Mouse (Mus musculus) MEL (cell line): Measurements from ENCODE around the gene Gm5868. TPM values are rescaled to one million over a fixed set of nuclear protein-coding genes. Genes with fewer than 3 reads are reported as not detected.
A peak's percentile ranks its signal among the peaks of the same experiment; 100 is the strongest.

ENCODE experiments used
- DNase-seq: peaks from one replicate; pipeline ENCODE4 v3.0.0; 2011; ENCODE audit warnings: low read depth, low spot score
- H3K27ac ChIP-seq: 2 replicates; pipeline ENCODE4 v1.5.1; 2012; ENCODE audit warnings: low read depth, mild to moderate bottlenecking, control low read depth, low read length, moderate library complexity; ENCODE audit not compliant: control insufficient read depth
- H3K27me3 ChIP-seq, 2 experiments: fragments of 150-350 bp in 1 of 2; sonication (generic) in 1 of 2; 2 replicates each; pipeline ENCODE4 v1.6.1; 2012; ENCODE audit warnings: low read length in 2 of 2, mild to moderate bottlenecking in 2 of 2, improper control_type of control experiment in 1 of 2, moderate library complexity in 1 of 2; ENCODE audit not compliant: insufficient read depth in 2 of 2, control insufficient read depth in 1 of 2
- H3K36me3 ChIP-seq, 2 experiments: 2 replicates each; pipeline ENCODE4 v1.6.1; 2012 to 2014; ENCODE audit warnings: low read length in 2 of 2, improper control_type of control experiment in 1 of 2, inconsistent platforms in 1 of 2, mild to moderate bottlenecking in 1 of 2; ENCODE audit not compliant: insufficient read depth in 2 of 2, control insufficient read depth in 1 of 2
- H3K4me1 ChIP-seq, 2 experiments: fragments of 150-350 bp in 1 of 2; sonication (generic) in 1 of 2; 2 replicates each; pipeline ENCODE4 v1.6.1; 2012; ENCODE audit warnings: low read length in 2 of 2, improper control_type of control experiment in 1 of 2, mild to moderate bottlenecking in 1 of 2; ENCODE audit not compliant: insufficient read depth in 2 of 2, control insufficient read depth in 1 of 2
- H3K4me3 ChIP-seq, 2 experiments: fragments of 150-350 bp in 1 of 2; sonication (generic) in 1 of 2; 2 replicates each; pipeline ENCODE4 v1.5.1; 2012; ENCODE audit warnings: low read depth in 2 of 2, low read length in 2 of 2, mild to moderate bottlenecking in 2 of 2, moderate library complexity in 2 of 2, control low read depth in 1 of 2, improper control_type of control experiment in 1 of 2; ENCODE audit not compliant: control insufficient read depth in 1 of 2, insufficient read depth in 1 of 2
- H3K79me2 ChIP-seq: 2 replicates; pipeline ENCODE4 v1.6.1; 2012; ENCODE audit warnings: mild to moderate bottlenecking, low read length, moderate library complexity; ENCODE audit not compliant: control insufficient read depth, poor library complexity, insufficient read depth
- H3K9ac ChIP-seq: 2 replicates; pipeline ENCODE4 v1.6.1; 2012; ENCODE audit warnings: low read depth, mild to moderate bottlenecking, control low read depth, low read length, moderate library complexity; ENCODE audit not compliant: control insufficient read depth, poor library complexity, severe bottlenecking
- H3K9me3 ChIP-seq: fragments of 150-350 bp; sonication (generic); replicated peaks from 2 replicates; pipeline ENCODE4 v1.6.1; 2012; ENCODE audit warnings: mild to moderate bottlenecking, low read length, improper control_type of control experiment, moderate library complexity; ENCODE audit not compliant: insufficient read depth
- BHLHE40 ChIP-seq: IDR thresholded peaks from 2 replicates; pipeline ENCODE4 v1.6.1; 2012; ENCODE audit warnings: low read depth, mild to moderate bottlenecking, inconsistent platforms, low read length, improper control_type of control experiment, borderline replicate concordance
- CHD2 ChIP-seq: IDR thresholded peaks from 2 replicates; pipeline ENCODE4 v1.6.1; 2011; ENCODE audit warnings: low read length, improper control_type of control experiment
- E2F4 ChIP-seq: IDR thresholded peaks from 2 replicates; pipeline ENCODE4 v1.6.1; 2011; ENCODE audit warnings: low read depth, low read length, improper control_type of control experiment, borderline replicate concordance
- ELF1 ChIP-seq: IDR thresholded peaks from 2 replicates; pipeline ENCODE4 v1.6.1; 2014; ENCODE audit warnings: low read depth, mild to moderate bottlenecking, inconsistent platforms, low read length, improper control_type of control experiment, moderate library complexity
- EP300 ChIP-seq, 2 experiments: IDR thresholded peaks; 2 replicates each; pipeline ENCODE4 v1.6.1; 2011; ENCODE audit warnings: improper control_type of control experiment in 2 of 2, low read length in 2 of 2, low read depth in 1 of 2, mild to moderate bottlenecking in 1 of 2
- ETS1 ChIP-seq: IDR thresholded peaks from 2 replicates; pipeline ENCODE4 v1.6.1; 2012; ENCODE audit warnings: low read depth, mild to moderate bottlenecking, inconsistent platforms, low read length, improper control_type of control experiment, moderate library complexity
- GATA1 ChIP-seq: IDR thresholded peaks from 2 replicates; pipeline ENCODE4 v1.6.1; 2011; ENCODE audit warnings: low read depth, low read length, improper control_type of control experiment
- HCFC1 ChIP-seq: IDR thresholded peaks from 2 replicates; pipeline ENCODE4 v1.6.1; 2012; ENCODE audit warnings: low read depth, mild to moderate bottlenecking, inconsistent platforms, low read length, improper control_type of control experiment, moderate library complexity
- KAT2A ChIP-seq: conservative IDR thresholded peaks from 2 replicates; pipeline ENCODE4 v1.6.1; 2012; ENCODE audit warnings: low read depth, low read length, improper control_type of control experiment, inconsistent platforms
- MAX ChIP-seq: IDR thresholded peaks from 2 replicates; pipeline ENCODE4 v1.6.1; 2011; ENCODE audit warnings: low read length, improper control_type of control experiment
- MAZ ChIP-seq: IDR thresholded peaks from 2 replicates; pipeline ENCODE4 v1.6.1; 2012; ENCODE audit warnings: low read depth, mild to moderate bottlenecking, inconsistent platforms, low read length, improper control_type of control experiment
- MXI1 ChIP-seq: IDR thresholded peaks from 2 replicates; pipeline ENCODE4 v1.6.1; 2011; ENCODE audit warnings: mild to moderate bottlenecking, low read depth, low read length, improper control_type of control experiment
- MYC ChIP-seq: IDR thresholded peaks from 2 replicates; pipeline ENCODE4 v1.6.1; 2011; ENCODE audit warnings: low read depth, mild to moderate bottlenecking, low read length, improper control_type of control experiment, moderate library complexity
- NRF1 ChIP-seq: IDR thresholded peaks from 2 replicates; pipeline ENCODE4 v1.6.1; 2014; ENCODE audit warnings: low read depth, mild to moderate bottlenecking, inconsistent platforms, low read length, improper control_type of control experiment, moderate library complexity; ENCODE audit not compliant: poor library complexity, insufficient read depth, severe bottlenecking
- POLR2A ChIP-seq, 2 experiments: IDR thresholded peaks; 2 replicates each; pipeline ENCODE4 v1.6.1; 2011 to 2012; ENCODE audit warnings: low read length in 2 of 2, mild to moderate bottlenecking in 2 of 2, control low read depth in 1 of 2, improper control_type of control experiment in 1 of 2, low read depth in 1 of 2, moderate library complexity in 1 of 2; ENCODE audit not compliant: control insufficient read depth in 1 of 2, insufficient read depth in 1 of 2, poor library complexity in 1 of 2
- POLR2AphosphoS5 ChIP-seq: IDR thresholded peaks from 2 replicates; pipeline ENCODE4 v1.6.1; 2012; ENCODE audit warnings: low read depth, borderline replicate concordance, mild to moderate bottlenecking, inconsistent platforms, low read length, moderate library complexity, mixed read lengths
- RAD21 ChIP-seq: IDR thresholded peaks from 2 replicates; pipeline ENCODE4 v1.6.1; 2011; ENCODE audit warnings: mild to moderate bottlenecking, low read depth, low read length, improper control_type of control experiment
- RCOR1 ChIP-seq: IDR thresholded peaks from 2 replicates; pipeline ENCODE4 v1.6.1; 2012; ENCODE audit warnings: low read depth, mild to moderate bottlenecking, inconsistent platforms, low read length, improper control_type of control experiment
- SIN3A ChIP-seq: IDR thresholded peaks from 2 replicates; pipeline ENCODE4 v1.6.1; 2012; ENCODE audit warnings: low read length, improper control_type of control experiment, inconsistent platforms
- SMC3 ChIP-seq: IDR thresholded peaks from 2 replicates; pipeline ENCODE4 v1.6.1; 2011; ENCODE audit warnings: low read depth, low read length, improper control_type of control experiment
- TCF12 ChIP-seq: IDR thresholded peaks from 2 replicates; pipeline ENCODE4 v1.6.1; 2014; ENCODE audit warnings: low read depth, mild to moderate bottlenecking, inconsistent platforms, low read length, improper control_type of control experiment, moderate library complexity
- UBTF ChIP-seq: IDR thresholded peaks from 2 replicates; pipeline ENCODE4 v1.6.1; 2012; ENCODE audit warnings: low read depth, mild to moderate bottlenecking, inconsistent platforms, low read length, improper control_type of control experiment, moderate library complexity, borderline replicate concordance; ENCODE audit not compliant: insufficient read depth
- USF1 ChIP-seq: IDR thresholded peaks from 2 replicates; pipeline ENCODE4 v1.6.1; 2014; ENCODE audit warnings: low read depth, mild to moderate bottlenecking, inconsistent platforms, low read length, improper control_type of control experiment, moderate library complexity
- USF2 ChIP-seq, 2 experiments: IDR thresholded peaks; 2 replicates each; pipeline ENCODE4 v1.6.1; 2011 to 2012; ENCODE audit warnings: improper control_type of control experiment in 2 of 2, low read length in 2 of 2, borderline replicate concordance in 1 of 2, inconsistent platforms in 1 of 2, low read depth in 1 of 2, mild to moderate bottlenecking in 1 of 2; ENCODE audit not compliant: insufficient read depth in 1 of 2
- polyA plus RNA-seq, 2 experiments: library from polyadenylated mRNA; stranded (reverse) in 1 of 2; unstranded in 1 of 2; fragments of >175 nt in 1 of 2; fragments of >200 nt in 1 of 2; gene quantifications; 2 replicates each; pipeline versions ENCODE4 v1.2.1 to v1.2.4; 2012; ENCODE audit warnings: low replicate concordance in 2 of 2, low read depth in 1 of 2; ENCODE audit not compliant: insufficient read length in 2 of 2, insufficient read depth in 1 of 2, missing spikeins in 1 of 2
- total RNA-seq: library from RNA; depleted of rRNA; stranded (reverse); fragments of 300-350 nt; gene quantifications from 2 replicates; pipeline ENCODE4 v1.2.3, GENCODE M21; 2012

Gene Gm5868
- total and polyA plus RNA-seq, 3 experiments = not detected

DNA sequence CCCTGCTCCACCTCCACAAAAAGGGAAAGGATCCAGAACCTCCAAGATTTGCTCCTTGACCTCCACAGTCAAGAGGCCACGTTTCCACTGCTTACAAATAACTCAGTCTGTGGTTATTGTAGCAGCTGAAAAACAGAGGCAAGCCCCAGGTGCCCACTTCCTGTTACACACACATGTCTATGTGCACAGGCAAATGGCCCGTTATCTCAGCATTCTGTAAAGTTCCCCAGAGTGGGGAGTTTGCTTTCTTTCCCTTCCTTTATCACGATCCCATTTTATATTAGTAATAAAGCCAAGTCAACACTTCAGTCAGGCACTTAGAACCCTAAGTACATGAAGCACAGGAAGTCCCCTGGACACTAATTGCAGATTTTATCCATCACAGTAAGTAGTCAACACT is 48.8 kb upstream of the Gm5868 start:
- Histone ChIP-seq H3K9me3 (no peaks in the 10 kb centered on the region), H3K4me3 (peak overlapping the region in 1 of 2 experiments; percentile 30; a peak in 1 of 4 replicates), H3K27me3 (no peaks in the 10 kb centered on the region), H3K9ac (peak overlapping the region; percentile 32; the same call in 1 of the 2 replicates), H3K79me2 (no peaks in the 10 kb centered on the region; the same call in 1 of the 2 replicates)
- DNase-seq = peak; percentile 77
- TF ChIP-seq POLR2AphosphoS5 (no peak), HCFC1 (no peak), CHD2 (no peak), RCOR1 (peak; percentile 51; the same call in 1 of the 2 replicates), UBTF (no peak), USF1 (no peak), POLR2A (IDR thresholded peaks at IDR 0.05; ENCODE audit: control insufficient read depth in 1 of 2, insufficient read depth in 1 of 2, low read depth in 1 of 2, low read length in 2 of 2, poor library complexity in 1 of 2) (no peak), TCF12 (peak; percentile 35; the same call in 1 of the 2 replicates), MAZ (0 out of 2 replicates have a peak, but pooled peaks have one; percentile 53), ETS1 (peak; percentile 88), NRF1 (no peak), MYC (peak; percentile 78), SIN3A (peak; percentile 80), BHLHE40 (peak; percentile 56; the same call in 1 of the 2 replicates), GATA1 (peak; percentile 58), KAT2A (no peak), ELF1 (peak; percentile 71), SMC3 (no peak), EP300 (IDR thresholded peaks at IDR 0.05; ENCODE audit: low read depth in 1 of 2, low read length in 2 of 2) (peak; percentile 57 to 60), MAX (peak; percentile 72), E2F4 (no peak), RAD21 (no peak), USF2 (IDR thresholded peaks at IDR 0.05; ENCODE audit: borderline replicate concordance in 1 of 2, insufficient read depth in 1 of 2, low read depth in 1 of 2, low read length in 2 of 2) (no peak), MXI1 (peak; percentile 75)
- TF ChIP-seq, all 39 proteins: peak for 12
- H3K4me1 ChIP-seq = peaks cover 10 to 17% of the 10 kb centered on the region in 2 experiments
- H3K36me3 ChIP-seq = peaks cover 0 to 13% of the 10 kb centered on the region in 2 experiments; a peak in 2 of 4 replicates
- peak overlapping the region; percentile 37; the same call in 1 of the 2 replicates for H3K27ac ChIP-seq
